Mouse (Mus musculus) hindbrain, embryonic 12.5 days (tissue): ENCODE data around the gene Bsdc1. TPM values are rescaled to one million over a fixed set of nuclear protein-coding genes. Genes with fewer than 3 reads are reported as not detected.

Experiments
- ATAC-seq: fragments of 200-750 bp; cut with Nextera tagmentation; 2 replicates; pipeline ENCODE4 v1.8.0; 2017; ENCODE audit warnings: moderate TSS enrichment; ENCODE audit not compliant: low FRiP score
- H3K27ac ChIP-seq: fragments of 300-500 bp; sonication (generic); 2 replicates; pipeline ENCODE4 v1.5.1; 2016; ENCODE audit warnings: mild to moderate bottlenecking
- H3K27me3 ChIP-seq: fragments of 300-500 bp; sonication (generic); 2 replicates; pipeline ENCODE4 v1.6.1; 2016; ENCODE audit warnings: mild to moderate bottlenecking
- H3K36me3 ChIP-seq: fragments of 300-500 bp; sonication (generic); 2 replicates; pipeline ENCODE4 v1.6.1; 2016; ENCODE audit warnings: mild to moderate bottlenecking
- H3K4me1 ChIP-seq: fragments of 300-500 bp; sonication (generic); 2 replicates; pipeline ENCODE4 v1.6.1; 2016
- H3K4me2 ChIP-seq: fragments of 300-500 bp; sonication (generic); replicated peaks from 2 replicates; pipeline ENCODE4 v1.6.1; 2016; ENCODE audit warnings: mild to moderate bottlenecking
- H3K4me3 ChIP-seq: fragments of 300-500 bp; sonication (generic); 2 replicates; pipeline ENCODE4 v1.5.1; 2016; ENCODE audit warnings: mild to moderate bottlenecking
- H3K9ac ChIP-seq: fragments of 300-500 bp; sonication (generic); 2 replicates; pipeline ENCODE4 v1.6.1; 2016; ENCODE audit warnings: mild to moderate bottlenecking, moderate library complexity
- H3K9me3 ChIP-seq: fragments of 300-500 bp; sonication (generic); replicated peaks from 2 replicates; pipeline ENCODE4 v1.6.1; 2016; ENCODE audit warnings: mild to moderate bottlenecking
- WGBS: fragments of 180-500 bp; shearing (Covaris S2); methylation state at CpG from one replicate; pipeline ENCODE4 v1.1.7; 2016; 5-methylcytosine and 5-hydroxymethylcytosine counted together
- polyA plus RNA-seq: library from polyadenylated mRNA; unstranded; fragments of >200 nt; fragmentation: Nextera tagmentation; extraction: Ambion mirVana; gene quantifications from 2 replicates; pipeline ENCODE4 v1.2.1, GENCODE M21; 2016

The Bsdc1 gene
- polyA plus RNA-seq: 33.0 TPM in 2 replicates

DNA sequence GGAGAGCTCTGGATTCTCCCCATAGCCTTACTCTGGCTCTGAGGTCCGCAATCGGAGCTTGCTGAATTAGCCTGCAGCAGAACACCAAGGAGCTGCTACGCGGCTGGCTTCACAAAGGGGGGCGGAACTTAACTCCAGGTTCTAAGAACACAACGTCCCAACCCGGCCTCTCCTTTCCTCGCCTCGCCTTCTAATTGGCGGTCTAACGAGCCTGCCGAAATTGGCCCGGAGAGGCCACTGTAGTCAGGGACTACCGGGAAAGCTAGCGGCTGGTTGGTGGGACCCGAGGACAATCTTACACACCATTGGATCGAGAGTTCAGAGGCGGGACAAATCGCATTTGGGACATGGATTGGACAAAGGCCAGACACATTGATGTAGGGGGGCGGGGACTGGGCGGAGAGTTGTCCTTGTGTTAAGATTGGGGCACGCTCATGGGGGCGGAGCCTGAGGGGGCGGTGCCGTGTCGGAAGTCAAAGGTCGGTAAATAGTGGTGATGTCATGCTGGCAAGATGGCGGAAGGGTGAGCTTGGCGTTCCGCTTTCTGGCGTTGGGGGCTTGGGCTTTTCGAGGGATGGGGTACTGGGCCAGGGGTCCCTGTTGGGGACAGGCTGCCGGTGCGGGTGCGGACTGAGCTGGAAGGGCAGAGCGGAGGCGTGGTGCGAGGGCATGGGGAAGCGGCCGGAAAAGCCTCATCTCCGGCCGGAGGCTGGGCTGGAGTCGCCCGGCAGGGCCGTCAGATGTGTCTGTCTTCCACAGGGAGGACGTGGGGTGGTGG lies at the start of gene Bsdc1:
Bsdc1 (plus strand) TSS at position 399 of the 778 bp plus-strand sequence.
- H3K27ac ChIP-seq: peak within 1 kb of the TSS; percentile 90
- no peaks in the 10 kb centered on the region for H3K9me3 ChIP-seq
- peaks cover under 1% of the 10 kb centered on the region; the same call in 1 of the 2 replicates for H3K27me3 ChIP-seq
- H3K4me2 ChIP-seq: peak within 1 kb of the TSS; percentile 83
- H3K9ac ChIP-seq: peak within 1 kb of the TSS; percentile 83
- H3K4me1 ChIP-seq: peaks cover 18% of the 10 kb centered on the region
- ATAC-seq: peak; percentile 99
- peak within 1 kb of the TSS; percentile 91 for H3K4me3 ChIP-seq
- H3K36me3 ChIP-seq: peaks cover 16% of the 10 kb centered on the region
- WGBS: under 1% methylated on average over 46 of the region's 46 CpGs

DNA sequence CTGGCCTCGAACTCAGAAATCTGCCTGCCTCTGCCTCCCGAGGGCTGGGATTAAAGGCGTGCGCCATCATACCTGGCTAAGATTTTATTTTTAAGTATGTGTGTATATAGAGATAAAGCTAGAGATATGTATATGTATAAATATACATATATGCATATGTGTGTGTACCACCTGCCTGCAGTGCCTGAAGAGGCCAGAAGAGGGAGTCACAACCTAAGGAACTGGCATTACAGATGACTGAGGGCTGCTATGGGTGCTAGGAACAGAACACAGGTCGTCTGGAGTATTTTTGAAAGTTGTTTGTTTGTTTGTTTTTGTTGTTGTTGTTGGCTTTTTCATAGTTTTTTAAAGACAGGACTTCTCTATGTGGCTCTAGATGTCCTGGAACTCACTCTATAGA lies 45.5 kb upstream of the Bsdc1 start:
- ATAC-seq: no peak
- Histone ChIP-seq H3K4me2 (no peak overlapping the region), H3K9ac (no peak overlapping the region), H3K27me3 (no peaks in the 10 kb centered on the region), H3K4me3 (no peak overlapping the region), H3K27ac (no peak overlapping the region), H3K9me3 (no peaks in the 10 kb centered on the region), H3K36me3 (no peaks in the 10 kb centered on the region), H3K4me1 (no peaks in the 10 kb centered on the region)
- WGBS: 92% methylated on average over 5 of the region's 5 CpGs

DNA sequence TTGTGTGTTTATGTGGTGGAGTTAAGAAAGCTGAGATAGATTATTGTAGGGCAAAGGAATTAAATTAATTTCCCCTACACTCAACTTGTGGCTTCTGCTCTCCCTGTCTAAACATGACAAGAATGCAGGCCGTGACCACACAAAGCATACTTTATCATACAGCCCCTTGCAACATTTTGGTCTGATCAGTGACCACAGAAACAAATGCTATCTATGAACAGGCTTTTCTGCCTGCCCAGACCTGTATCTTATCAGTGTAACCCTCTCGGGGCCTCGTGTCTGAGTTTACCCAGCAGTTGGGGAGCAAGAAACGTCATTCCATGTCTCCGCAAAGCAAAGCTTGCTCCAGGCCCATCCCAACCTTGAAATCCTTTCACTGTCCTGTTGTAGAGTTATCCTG lies 44.9 kb upstream of the Bsdc1 start:
- 80% methylated on average over 5 of the region's 5 CpGs for WGBS
- Histone ChIP-seq H3K27me3 (no peaks in the 10 kb centered on the region), H3K9ac (no peak overlapping the region), H3K4me2 (no peak overlapping the region), H3K27ac (no peak overlapping the region), H3K4me1 (no peaks in the 10 kb centered on the region), H3K9me3 (no peaks in the 10 kb centered on the region), H3K36me3 (no peaks in the 10 kb centered on the region), H3K4me3 (no peak overlapping the region)
- no peak for ATAC-seq

DNA sequence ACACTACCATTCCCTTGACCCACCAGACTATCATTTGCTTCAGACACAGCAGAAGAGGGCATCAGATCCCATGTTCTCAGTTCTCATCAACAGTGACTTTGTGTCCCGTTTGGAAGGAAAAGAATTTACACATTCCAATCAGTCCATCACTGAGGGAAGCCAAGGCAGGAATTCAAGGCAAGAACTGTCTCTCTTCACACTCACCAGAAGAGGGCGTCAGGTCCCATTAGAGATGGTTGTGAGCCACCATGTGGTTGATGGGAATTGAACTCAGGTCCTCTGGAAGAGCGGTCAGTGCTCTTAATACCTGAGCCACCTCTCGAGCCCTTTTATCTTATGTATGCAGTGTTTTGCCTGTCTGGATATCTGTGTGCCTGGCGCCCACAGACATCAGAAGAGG lies 43.1 kb upstream of the Bsdc1 start:
- WGBS: 78% methylated on average over 5 of the region's 5 CpGs
- Histone ChIP-seq H3K9ac (no peak overlapping the region), H3K9me3 (no peaks in the 10 kb centered on the region), H3K27me3 (no peaks in the 10 kb centered on the region), H3K4me3 (no peak overlapping the region), H3K36me3 (no peaks in the 10 kb centered on the region), H3K4me2 (no peak overlapping the region), H3K27ac (no peak overlapping the region), H3K4me1 (no peaks in the 10 kb centered on the region)
- no peak for ATAC-seq

DNA sequence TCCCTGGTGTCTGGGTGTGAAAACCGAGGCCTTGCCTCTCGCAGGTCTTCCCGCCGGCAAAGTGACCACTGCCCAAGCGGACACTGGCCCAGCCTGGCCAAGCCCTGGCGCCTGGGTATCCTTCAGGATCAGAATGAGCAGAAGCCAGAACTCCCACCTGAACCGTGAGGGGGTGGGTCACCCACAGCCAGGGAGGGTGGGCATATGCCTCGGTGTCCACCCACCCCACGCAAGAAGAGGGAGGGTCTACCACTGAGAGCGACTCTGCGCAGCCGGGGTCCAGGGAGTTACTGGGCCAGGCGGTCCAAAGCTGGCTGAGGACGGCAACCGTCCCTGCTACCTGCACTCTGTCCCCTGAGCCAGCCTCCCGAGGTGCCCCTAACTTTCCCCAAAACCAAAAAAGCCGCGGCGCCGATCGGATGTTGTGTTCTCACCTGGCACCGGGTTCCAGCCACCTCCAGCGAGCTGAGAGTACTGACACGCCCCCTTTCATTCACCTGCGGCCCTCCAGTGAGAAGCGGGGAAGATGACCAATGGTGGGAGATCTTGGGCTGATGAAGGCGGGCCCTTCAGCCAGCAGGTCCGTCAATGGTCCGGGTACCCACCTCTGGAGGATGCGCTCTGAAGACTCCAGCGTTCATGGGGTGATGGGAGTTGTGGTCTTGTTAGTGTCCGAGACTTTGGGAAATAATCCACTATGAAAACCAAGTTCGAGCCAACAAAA lies 20.9 kb upstream of the Bsdc1 start, which contains the start of gene Zbtb8b:
Zbtb8b (minus strand) TSS at position 514 of the 724 bp plus-strand sequence.
- no peaks in the 10 kb centered on the region for H3K9me3 ChIP-seq
- peak; percentile 93 for ATAC-seq
- H3K4me2 ChIP-seq: peak within 1 kb of the TSS; percentile 65
- H3K36me3 ChIP-seq: no peaks in the 10 kb centered on the region
- H3K27ac ChIP-seq: no peak within 1 kb of the TSS
- peaks cover 6% of the 10 kb centered on the region; the same call in 1 of the 2 replicates for H3K4me1 ChIP-seq
- peaks cover 42% of the 10 kb centered on the region for H3K27me3 ChIP-seq
- peak within 1 kb of the TSS; percentile 59 for H3K4me3 ChIP-seq
- peak within 1 kb of the TSS; percentile 69 for H3K9ac ChIP-seq
- 1% methylated on average over 33 of the region's 33 CpGs for WGBS

DNA sequence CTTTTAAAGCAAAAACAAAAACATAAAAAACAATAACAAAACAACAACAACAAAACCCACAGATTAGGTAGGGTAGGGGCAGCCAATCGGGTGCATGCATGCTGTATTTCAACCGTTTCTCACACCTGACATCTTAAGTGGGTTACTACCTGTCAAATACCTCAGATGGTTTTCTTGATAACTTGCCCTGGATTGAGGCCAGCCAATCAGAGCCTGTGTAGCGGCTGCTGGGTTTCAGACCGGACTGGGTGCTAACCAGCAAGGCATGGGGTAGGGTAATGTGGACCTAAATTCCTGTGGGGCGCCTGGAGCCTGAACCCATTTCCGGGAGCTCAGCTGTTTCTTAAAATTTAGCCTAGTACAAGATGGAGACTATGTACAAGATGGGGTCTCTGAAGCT lies 20.2 kb upstream of the Bsdc1 start:
- 34% methylated on average over 6 of the region's 6 CpGs for WGBS
- peak overlapping the region; percentile 65 for H3K4me2 ChIP-seq

DNA sequence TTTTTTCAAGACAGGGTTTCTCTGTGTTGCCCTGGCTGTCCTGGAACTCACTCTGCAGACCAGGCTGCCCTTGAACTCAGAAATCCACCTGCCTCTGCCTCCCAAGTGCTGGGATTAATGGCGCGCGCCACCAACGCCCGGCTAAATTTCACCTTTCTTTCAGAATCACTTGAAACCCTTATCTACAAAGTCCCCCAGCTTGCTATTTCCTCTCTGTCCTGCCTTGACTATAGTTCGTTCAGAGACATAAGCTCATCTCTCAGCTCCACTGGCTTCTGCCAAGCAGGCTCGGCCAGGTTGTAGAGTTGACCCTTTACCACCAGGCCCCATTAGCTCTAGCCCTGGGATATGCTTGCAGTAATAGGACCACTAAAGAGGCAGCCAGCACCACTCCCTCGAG lies 14.0 kb upstream of the Bsdc1 start:
- H3K36me3 ChIP-seq: no peaks in the 10 kb centered on the region
- H3K27me3 ChIP-seq: peaks cover 9% of the 10 kb centered on the region
- no peaks in the 10 kb centered on the region for H3K9me3 ChIP-seq
- ATAC-seq: no peak
- no peak overlapping the region for H3K27ac ChIP-seq
- H3K4me3 ChIP-seq: no peak overlapping the region
- H3K4me1 ChIP-seq: no peaks in the 10 kb centered on the region
- 84% methylated on average over 8 of the region's 8 CpGs for WGBS
- no peak overlapping the region for H3K9ac ChIP-seq
- no peak overlapping the region for H3K4me2 ChIP-seq

More for the DNA sequence above, 20.2 kb upstream of the Bsdc1 start:
- H3K4me1 ChIP-seq: peaks cover 6% of the 10 kb centered on the region; the same call in 1 of the 2 replicates
- H3K4me3 ChIP-seq: no peak overlapping the region
- H3K9me3 ChIP-seq: no peaks in the 10 kb centered on the region
- no peaks in the 10 kb centered on the region for H3K36me3 ChIP-seq
- no peak overlapping the region for H3K27ac ChIP-seq
- no peak for ATAC-seq
- H3K9ac ChIP-seq: no peak overlapping the region
- peaks cover 42% of the 10 kb centered on the region for H3K27me3 ChIP-seq

DNA sequence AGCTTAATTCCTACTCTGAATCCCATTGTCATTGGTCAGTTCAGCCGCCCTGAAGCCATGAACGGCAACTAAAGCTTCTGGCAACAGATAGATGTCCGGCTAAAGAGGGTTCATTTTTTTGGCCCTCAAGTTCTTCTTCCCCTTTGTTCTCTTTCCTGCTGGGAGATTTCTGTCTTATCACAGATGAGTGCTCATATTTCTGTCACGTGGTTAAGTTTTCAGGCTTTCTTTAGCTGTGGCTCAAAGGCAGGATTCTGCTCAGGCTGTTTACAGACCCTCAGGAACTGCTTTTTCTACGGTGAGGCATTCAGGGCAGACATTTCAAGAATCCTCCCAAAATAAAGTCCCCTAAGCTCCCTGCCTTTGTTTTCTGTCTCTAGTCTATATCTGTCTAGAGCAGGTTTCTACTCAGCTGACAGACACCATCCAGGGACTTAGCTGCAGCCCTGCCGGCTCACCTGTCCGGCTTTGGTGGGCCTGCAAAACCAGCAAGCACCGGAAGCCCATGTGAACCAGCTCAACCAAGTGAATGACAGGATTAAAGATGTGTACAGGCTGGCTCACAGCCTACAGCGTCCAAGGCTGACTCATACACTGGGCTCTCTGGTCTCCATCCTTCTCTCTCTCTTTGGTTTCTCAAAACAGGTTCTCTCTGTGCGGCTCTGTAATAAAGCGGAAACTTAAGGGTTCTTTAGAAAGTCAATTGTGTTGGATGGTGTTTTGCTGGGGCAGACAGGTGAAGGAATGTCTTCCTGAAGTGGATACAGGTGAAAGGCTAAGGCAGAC lies 13.4 kb upstream of the Bsdc1 start:
- 86% methylated on average over 11 of the region's 11 CpGs for WGBS

DNA sequence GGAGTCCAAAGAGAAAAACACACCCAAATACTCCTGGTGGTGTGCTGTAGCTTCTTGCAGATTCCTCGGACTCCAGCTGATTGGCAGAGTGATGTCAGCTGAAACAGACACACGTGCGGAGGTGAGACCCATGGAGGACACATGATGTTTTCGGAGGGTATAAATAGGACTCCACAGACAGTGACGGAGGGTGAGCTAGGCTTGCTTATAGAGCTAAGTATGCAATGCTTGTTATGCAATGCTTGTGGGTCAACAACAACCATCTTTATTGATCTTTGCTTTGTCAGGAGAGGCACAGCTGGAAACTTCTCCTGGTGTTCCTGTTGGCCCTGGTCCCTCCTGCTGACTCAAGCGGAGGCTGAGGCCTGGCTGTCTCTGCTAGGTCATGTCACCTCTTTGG lies 12.7 kb upstream of the Bsdc1 start:
- Histone ChIP-seq H3K4me3 (no peak overlapping the region), H3K4me2 (no peak overlapping the region), H3K27ac (no peak overlapping the region), H3K27me3 (no peaks in the 10 kb centered on the region), H3K9ac (no peak overlapping the region), H3K9me3 (no peaks in the 10 kb centered on the region), H3K36me3 (no peaks in the 10 kb centered on the region), H3K4me1 (no peaks in the 10 kb centered on the region)
- 86% methylated on average over 6 of the region's 6 CpGs for WGBS
- ATAC-seq: no peak

More for the DNA sequence above, 13.4 kb upstream of the Bsdc1 start:
- Histone ChIP-seq H3K36me3 (no peaks in the 10 kb centered on the region), H3K9me3 (no peaks in the 10 kb centered on the region), H3K9ac (no peak overlapping the region), H3K4me3 (no peak overlapping the region), H3K27ac (no peak overlapping the region), H3K4me2 (no peak overlapping the region), H3K27me3 (peaks cover 3% of the 10 kb centered on the region), H3K4me1 (no peaks in the 10 kb centered on the region)
- ATAC-seq: no peak

DNA sequence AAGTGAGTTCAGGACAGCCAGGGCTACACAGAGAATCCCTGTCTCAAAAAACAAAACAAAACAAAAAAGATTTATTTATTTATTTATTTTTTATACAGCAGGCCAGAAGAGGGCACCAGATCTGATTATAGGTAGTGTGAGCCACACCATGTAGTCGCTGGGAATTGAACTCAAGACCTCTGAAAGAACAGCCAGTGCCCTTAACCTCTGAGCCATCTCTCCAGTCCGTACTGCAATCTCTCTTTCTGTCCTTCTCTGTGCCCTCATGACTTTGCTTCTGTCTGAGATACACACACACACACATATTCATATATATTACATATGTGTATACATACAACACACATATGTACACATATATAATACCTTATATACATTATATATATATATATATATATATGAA lies 10.5 kb upstream of the Bsdc1 start:
- H3K27me3 ChIP-seq: no peaks in the 10 kb centered on the region
- ATAC-seq: no peak
- no peak overlapping the region for H3K4me3 ChIP-seq
- no peaks in the 10 kb centered on the region for H3K4me1 ChIP-seq
- no peak overlapping the region for H3K4me2 ChIP-seq
- no peaks in the 10 kb centered on the region for H3K9me3 ChIP-seq
- no peak overlapping the region for H3K9ac ChIP-seq
- no peaks in the 10 kb centered on the region for H3K36me3 ChIP-seq
- WGBS: 74% methylated on average over 2 of the region's 2 CpGs
- no peak overlapping the region for H3K27ac ChIP-seq

DNA sequence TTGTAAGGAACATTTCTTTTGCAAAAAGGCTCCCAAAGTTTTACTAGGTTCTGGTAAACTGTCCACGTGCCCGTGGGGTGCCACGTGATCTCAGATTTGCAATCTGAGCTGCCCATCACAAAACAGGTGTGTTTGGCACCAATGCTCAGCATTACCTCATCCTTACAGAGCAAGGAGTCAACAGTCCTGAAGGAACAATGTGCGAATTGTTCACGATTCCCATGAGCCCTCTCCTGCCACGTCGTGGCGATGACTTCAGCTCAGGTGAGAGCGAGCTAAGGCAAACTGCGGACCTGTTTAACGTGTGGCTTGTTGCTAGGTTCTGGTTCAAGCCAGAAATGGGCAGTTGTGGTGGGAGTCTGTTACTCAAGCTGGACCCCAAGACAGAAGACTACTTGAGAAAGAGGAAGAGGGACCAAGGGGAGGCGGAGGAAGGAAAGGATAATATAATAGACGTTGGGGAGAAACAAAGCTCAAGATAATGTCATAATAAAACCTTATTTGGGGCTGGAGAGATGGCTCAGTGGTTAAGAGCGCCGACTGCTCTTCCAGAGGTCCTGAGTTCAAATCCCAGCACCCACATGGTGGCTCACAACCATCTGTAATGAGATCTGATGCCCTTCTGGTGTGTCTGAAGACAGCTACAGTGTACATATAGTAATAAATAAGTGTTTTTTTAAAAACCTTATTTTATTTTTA lies 9.8 kb upstream of the Bsdc1 start:
- Histone ChIP-seq H3K4me2 (no peak overlapping the region), H3K9me3 (no peaks in the 10 kb centered on the region), H3K9ac (no peak overlapping the region), H3K27me3 (peaks cover 4% of the 10 kb centered on the region; the same call in 1 of the 2 replicates), H3K36me3 (no peaks in the 10 kb centered on the region), H3K4me1 (no peaks in the 10 kb centered on the region), H3K4me3 (no peak overlapping the region), H3K27ac (no peak overlapping the region)
- 82% methylated on average over 15 of the region's 15 CpGs for WGBS
- ATAC-seq: no peak
